Mouse (Mus musculus) CD4-positive, CD25-positive, alpha-beta regulatory T cell, adult 2 months (primary cell): ENCODE results near the gene Fitm2.
"Not testable (repeated sequence)": the region's sequence is repeated elsewhere in the genome, so short reads cannot be mapped to it uniquely, and the experiment has no call there.

Experiments
- DNase-seq: peaks from one replicate; pipeline ENCODE4 v3.0.0-alpha.2; 2012; ENCODE audit warnings: low read depth, low spot score

Gene Fitm2

GRCm38 (mm10) chr2:163463251-163463769 is 9.1 kb downstream of the Fitm2 start:
- DNase-seq: no peak

- DNase-seq: no peak
These were observed 9.6 kb downstream of the Fitm2 start for GRCm38 (mm10) chr2:163462801-163463200.

- DNase-seq: no peak
These were observed 10.0 kb downstream of the Fitm2 start for GRCm38 (mm10) chr2:163462386-163462785.

- DNase-seq: not testable (repeated sequence)
These were observed 11.1 kb downstream of the Fitm2 start for GRCm38 (mm10) chr2:163461307-163461706.

- no peak for DNase-seq
These were observed 11.8 kb downstream of the Fitm2 start for GRCm38 (mm10) chr2:163460622-163461021.

- DNase-seq: no peak
These were observed 13.0 kb downstream of the Fitm2 start for GRCm38 (mm10) chr2:163459380-163459779.

GRCm38 (mm10) chr2:163458539-163459265 is 13.7 kb downstream of the Fitm2 start:
- DNase-seq: no peak

- DNase-seq: no peak
These were observed 19.1 kb downstream of the Fitm2 start for GRCm38 (mm10) chr2:163453378-163453777.

- DNase-seq: no peak
These were observed 19.7 kb downstream of the Fitm2 start for GRCm38 (mm10) chr2:163452738-163453137.

- DNase-seq: no peak
These were observed 21.6 kb downstream of the Fitm2 start for GRCm38 (mm10) chr2:163450668-163451295.

- DNase-seq: no peak
These were observed 23.2 kb downstream of the Fitm2 start for GRCm38 (mm10) chr2:163449276-163449675.

GRCm38 (mm10) chr2:163447375-163447774 is 25.1 kb downstream of the Fitm2 start:
- DNase-seq: no peak

GRCm38 (mm10) chr2:163444017-163444416 is 28.4 kb downstream of the Fitm2 start:
- DNase-seq: no peak

- DNase-seq: no peak
These were observed 28.9 kb downstream of the Fitm2 start for GRCm38 (mm10) chr2:163443543-163443942.

GRCm38 (mm10) chr2:163439488-163439887 is 32.9 kb downstream of the Fitm2 start:
- no peak for DNase-seq

GRCm38 (mm10) chr2:163438619-163439451 is 33.6 kb downstream of the Fitm2 start:
- no peak for DNase-seq

- no peak for DNase-seq
These were observed 34.2 kb downstream of the Fitm2 start, which contains the start of gene Gdap1l1 for GRCm38 (mm10) chr2:163438246-163438618. Gene Gdap1l1 (plus strand): TSS chr2:163438476.

GRCm38 (mm10) chr2:163437800-163438199 is 34.6 kb downstream of the Fitm2 start:
- no peak for DNase-seq

- no peak for DNase-seq
These were observed 38.5 kb downstream of the Fitm2 start for GRCm38 (mm10) chr2:163433971-163434370.

GRCm38 (mm10) chr2:163431289-163431688 is 41.1 kb downstream of the Fitm2 start:
- no peak for DNase-seq

- DNase-seq: no peak
These were observed 44.0 kb downstream of the Fitm2 start for GRCm38 (mm10) chr2:163428346-163429011.

GRCm38 (mm10) chr2:163424597-163424996 is 47.8 kb downstream of the Fitm2 start, which contains the start of gene Oser1:
Gene Oser1 (minus strand): TSS chr2:163424697.
- DNase-seq: no peak
